Mouse (Mus musculus): ENCODE results near the gene Spata17. TPM values are rescaled to one million over a fixed set of nuclear protein-coding genes. Genes with fewer than 3 reads are reported as not detected.

Spata17 gene
- total and polyA plus RNA-seq, 3 experiments, result 0.24 TPM; not detected in 2

DNA sequence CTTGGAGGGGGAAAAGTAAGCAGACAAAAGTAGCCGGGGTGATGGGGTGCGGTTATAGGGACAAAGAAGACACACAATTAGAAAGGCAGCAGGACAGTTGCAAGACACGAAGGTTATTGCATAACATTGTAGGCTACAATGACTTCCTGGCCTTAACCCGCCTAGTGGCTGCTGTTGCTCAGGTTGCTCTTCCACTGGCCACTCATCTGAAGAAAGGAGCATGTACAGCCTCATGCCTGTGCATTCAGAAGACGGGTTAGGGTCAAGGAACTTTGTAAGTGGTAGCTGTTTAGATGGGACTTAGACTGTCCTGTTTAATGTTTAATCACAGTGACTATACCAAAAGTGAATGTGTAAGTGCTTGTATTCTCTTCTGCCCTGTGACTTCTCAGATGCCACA, 26.1 kb upstream of the Spata17 start:
- dilution Hi-C loops (cut with MboI; ENCODE audit: extremely low pct_ligation_motif_present, extremely low pct_unique_long_range_greater_than_20kb, low sequenced_read_pairs), result no loop called here
- Histone ChIP-seq H3K4me1 (ENCODE audit: control insufficient read depth in 1 of 2, insufficient read depth in 2 of 2) (no peaks in the 10 kb centered on the region), H3K36me3 (replicated peaks in 1 of 2; ENCODE audit: control insufficient read depth in 1 of 2, insufficient read depth in 1 of 2, low read length in 1 of 2) (peaks cover 0 to 37% of the 10 kb centered on the region in 2 experiments), H3K27me3 (replicated peaks) (no peaks in the 10 kb centered on the region), H3K9ac (ENCODE audit: insufficient read depth, low read depth) (no peak overlapping the region), H3K9me3 (replicated peaks; ENCODE audit: low read length) (no peaks in the 10 kb centered on the region), H3K4me2 (ENCODE audit: insufficient read depth, low read depth, poor library complexity, severe bottlenecking) (no peak overlapping the region), H3K79me2 (replicated peaks; ENCODE audit: control insufficient read depth, extremely low read depth, insufficient read depth, poor library complexity, severe bottlenecking) (no peaks in the 10 kb centered on the region), H3K27ac (ENCODE audit: insufficient read depth, low read depth) (no peak overlapping the region), H3K4me3 (replicated peaks in 1 of 3; ENCODE audit: low read depth in 2 of 3, low read length in 2 of 3, poor library complexity in 1 of 3) (no peak overlapping the region)
- TF ChIP-seq USF2 (conservative IDR thresholded peaks at IDR 0.05; ENCODE audit: low read depth, low read length), result no peak
- in situ Hi-C loops (cut with MboI; ENCODE audit: low pct_ligation_motif_present, low pct_unique_long_range_greater_than_20kb, low sequenced_read_pairs), result no loop called here
- DNase-seq (ENCODE audit: extremely low read depth), result no peak

DNA sequence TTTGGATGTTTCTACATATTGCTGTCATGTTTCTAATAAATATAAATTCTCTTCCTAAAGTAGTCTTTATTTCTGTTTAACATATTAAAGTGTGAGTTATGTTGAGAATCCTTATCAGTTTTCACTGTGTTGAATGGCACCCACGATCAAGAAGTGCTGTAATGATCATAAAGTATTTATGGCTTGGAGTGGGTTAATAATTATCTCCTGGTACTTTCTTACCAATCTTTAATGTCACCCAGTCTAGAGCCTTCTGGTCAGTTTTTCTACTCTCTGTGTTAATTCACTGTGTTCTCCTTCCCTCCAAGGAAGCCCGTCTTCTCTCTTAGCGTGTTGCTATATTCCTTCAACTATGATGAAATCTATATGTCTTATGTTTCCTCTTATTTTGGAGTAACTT, 25.0 kb upstream of the Spata17 start:
- no peak for DNase-seq (ENCODE audit: extremely low read depth)
- no peak for TF ChIP-seq SMC3 (IDR thresholded peaks at IDR 0.05; ENCODE audit: low read depth, low read length)
- TF ChIP-seq CTCF (conservative IDR thresholded peaks at IDR 0.05 in 1 of 2, IDR thresholded peaks at IDR 0.05 in 1 of 2; ENCODE audit: low read depth in 2 of 2, low read length in 2 of 2), result no peak
- TF ChIP-seq E2F4 (IDR thresholded peaks at IDR 0.05; ENCODE audit: insufficient replicate concordance, low read depth, low read length), result no peak
- Histone ChIP-seq H3K9ac (ENCODE audit: insufficient read depth, low read depth) (no peak overlapping the region), H3K27me3 (replicated peaks) (no peaks in the 10 kb centered on the region), H3K27ac (ENCODE audit: insufficient read depth, low read depth) (no peak overlapping the region), H3K4me3 (replicated peaks in 1 of 3; ENCODE audit: low read depth in 2 of 3, low read length in 2 of 3, poor library complexity in 1 of 3) (no peak overlapping the region), H3K4me2 (ENCODE audit: insufficient read depth, low read depth, poor library complexity, severe bottlenecking) (no peak overlapping the region), H3K9me3 (replicated peaks; ENCODE audit: low read length) (no peaks in the 10 kb centered on the region), H3K79me2 (replicated peaks; ENCODE audit: control insufficient read depth, extremely low read depth, insufficient read depth, poor library complexity, severe bottlenecking) (no peaks in the 10 kb centered on the region), H3K36me3 (replicated peaks in 1 of 2; ENCODE audit: control insufficient read depth in 1 of 2, insufficient read depth in 1 of 2, low read length in 1 of 2) (peaks cover 0 to 40% of the 10 kb centered on the region in 2 experiments), H3K4me1 (ENCODE audit: control insufficient read depth in 1 of 2, insufficient read depth in 2 of 2) (no peaks in the 10 kb centered on the region)
- in situ Hi-C loops (cut with MboI; ENCODE audit: low pct_ligation_motif_present, low pct_unique_long_range_greater_than_20kb, low sequenced_read_pairs) (no loop called here), dilution Hi-C loops (cut with MboI; ENCODE audit: extremely low pct_ligation_motif_present, extremely low pct_unique_long_range_greater_than_20kb, low sequenced_read_pairs) (no loop called here)

- H3K27me3 ChIP-seq (replicated peaks), result no peaks in the 10 kb centered on the region
- dilution Hi-C loops (cut with MboI; ENCODE audit: extremely low pct_ligation_motif_present, extremely low pct_unique_long_range_greater_than_20kb, low sequenced_read_pairs), result no loop called here
- TF ChIP-seq POLR2A (IDR thresholded peaks at IDR 0.05; ENCODE audit: low read depth, low read length) (no peak), MEF2A (IDR thresholded peaks at IDR 0.05; ENCODE audit: borderline replicate concordance, low read depth, low read length) (no peak), HCFC1 (IDR thresholded peaks at IDR 0.05; ENCODE audit: low read depth, low read length) (no peak), CTCF (conservative IDR thresholded peaks at IDR 0.05 in 1 of 2, IDR thresholded peaks at IDR 0.05 in 1 of 2; ENCODE audit: low read depth in 2 of 2, low read length in 2 of 2) (no peak), ZNF384 (IDR thresholded peaks at IDR 0.05; ENCODE audit: low read depth, low read length) (no peak), RCOR1 (conservative IDR thresholded peaks at IDR 0.05; ENCODE audit: low read depth, low read length) (no peak), TBP (conservative IDR thresholded peaks at IDR 0.05; ENCODE audit: low read depth, low read length) (no peak), CHD1 (IDR thresholded peaks at IDR 0.05; ENCODE audit: low read depth, low read length) (no peak), UBTF (IDR thresholded peaks at IDR 0.05; ENCODE audit: low read depth, low read length) (no peak), ETS1 (conservative IDR thresholded peaks at IDR 0.05; ENCODE audit: low read depth, low read length) (no peak), RAD21 (IDR thresholded peaks at IDR 0.05; ENCODE audit: low read depth, low read length) (no peak), JUND (conservative IDR thresholded peaks at IDR 0.05; ENCODE audit: low read depth, low read length) (no peak)
- no peaks in the 10 kb centered on the region for H3K9me3 ChIP-seq (replicated peaks; ENCODE audit: low read length)
- no peak overlapping the region for H3K4me2 ChIP-seq (ENCODE audit: insufficient read depth, low read depth, poor library complexity, severe bottlenecking)
- H3K4me3 ChIP-seq (replicated peaks in 1 of 3; ENCODE audit: low read depth in 2 of 3, low read length in 2 of 3, poor library complexity in 1 of 3), result no peak overlapping the region
- peaks cover 7 to 48% of the 10 kb centered on the region in 2 experiments for H3K36me3 ChIP-seq (replicated peaks in 1 of 2; ENCODE audit: control insufficient read depth in 1 of 2, insufficient read depth in 1 of 2, low read length in 1 of 2)
- no peak overlapping the region for H3K27ac ChIP-seq (ENCODE audit: insufficient read depth, low read depth)
- in situ Hi-C loops (cut with MboI; ENCODE audit: low pct_ligation_motif_present, low pct_unique_long_range_greater_than_20kb, low sequenced_read_pairs), result no loop called here
- H3K79me2 ChIP-seq (replicated peaks; ENCODE audit: control insufficient read depth, extremely low read depth, insufficient read depth, poor library complexity, severe bottlenecking), result no peaks in the 10 kb centered on the region
- no peak for DNase-seq (ENCODE audit: extremely low read depth)
- no peak overlapping the region for H3K9ac ChIP-seq (ENCODE audit: insufficient read depth, low read depth)
- peaks cover 2 to 3% of the 10 kb centered on the region in 2 experiments; a peak in 2 of 4 replicates for H3K4me1 ChIP-seq (ENCODE audit: control insufficient read depth in 1 of 2, insufficient read depth in 2 of 2)
These were observed 22.8 kb upstream of the Spata17 start for GRCm38 (mm10) chr1:187238061-187238460.

Data from CH12.LX (cell line).